Mouse (Mus musculus) embryonic facial prominence, embryonic 10.5 days (tissue): ENCODE measurements around the gene Asah2. TPM values are rescaled to one million over a fixed set of nuclear protein-coding genes. Genes with fewer than 3 reads are reported as not detected.
"Not testable (repeated sequence)": the region's sequence is repeated elsewhere in the genome, so short reads cannot be mapped to it uniquely, and the experiment has no call there.

ENCODE experiments used
- DNase-seq: peaks from one replicate; pipeline ENCODE4 v3.0.0-alpha.2; 2017; ENCODE audit warnings: low spot score
- H3K27ac ChIP-seq: fragments of 300-500 bp; sonication (generic); replicated peaks from 2 replicates; pipeline ENCODE4 v1.5.1; 2016; ENCODE audit warnings: mild to moderate bottlenecking
- H3K27me3 ChIP-seq: fragments of 300-500 bp; sonication (generic); replicated peaks from 2 replicates; pipeline ENCODE4 v1.6.1; 2016; ENCODE audit warnings: low read depth, mild to moderate bottlenecking; ENCODE audit not compliant: poor library complexity, severe bottlenecking
- H3K36me3 ChIP-seq: fragments of 300-500 bp; sonication (generic); replicated peaks from 2 replicates; pipeline ENCODE4 v1.6.1; 2016; ENCODE audit warnings: mild to moderate bottlenecking, moderate library complexity
- H3K4me1 ChIP-seq: fragments of 300-500 bp; sonication (generic); 2 replicates; pipeline ENCODE4 v1.6.1; 2016
- H3K4me3 ChIP-seq: fragments of 300-500 bp; sonication (generic); 2 replicates; pipeline ENCODE4 v1.5.1; 2016; ENCODE audit warnings: mild to moderate bottlenecking, moderate library complexity
- H3K9me3 ChIP-seq: fragments of 300-500 bp; sonication (generic); 2 replicates; pipeline ENCODE4 v1.6.1; 2016; ENCODE audit warnings: mild to moderate bottlenecking
- WGBS: fragments of 180-500 bp; shearing (Covaris S2); methylation state at CpG from one replicate; pipeline ENCODE4 v1.1.7; 2016; 5-methylcytosine and 5-hydroxymethylcytosine counted together
- polyA plus RNA-seq: library from polyadenylated mRNA; unstranded; fragments of >200 nt; fragmentation: Nextera tagmentation; extraction: Ambion mirVana; gene quantifications from 2 replicates; pipeline ENCODE4 v1.2.1, GENCODE M21; 2016

Asah2 gene
- polyA plus RNA-seq = 0.43 and 0.55 TPM in 2 replicates

GRCm38 (mm10) chr19:32107771-32108306 lies at the start of gene Asah2:
Asah2 (minus strand) TSS chr19:32108211.
- H3K9me3 ChIP-seq = no peaks in the 10 kb centered on the region
- H3K4me3 ChIP-seq = peak within 1 kb of the TSS; percentile 80
- H3K36me3 ChIP-seq = no peaks in the 10 kb centered on the region
- DNase-seq = peak; percentile 86
- H3K27me3 ChIP-seq = peaks cover 11% of the 10 kb centered on the region
- peaks cover 20% of the 10 kb centered on the region for H3K4me1 ChIP-seq
- peak within 1 kb of the TSS; percentile 95 for H3K27ac ChIP-seq
- WGBS = under 1% methylated on average over 28 of the region's 28 CpGs

- peaks cover 20% of the 10 kb centered on the region for H3K36me3 ChIP-seq
- DNase-seq = no peak
- H3K27ac ChIP-seq = no peak overlapping the region
- H3K9me3 ChIP-seq = no peaks in the 10 kb centered on the region
- H3K4me1 ChIP-seq = no peaks in the 10 kb centered on the region
- no peaks in the 10 kb centered on the region for H3K27me3 ChIP-seq
- H3K4me3 ChIP-seq = no peak overlapping the region
- WGBS = 84% methylated on average over 6 of the region's 6 CpGs
Measured at GRCm38 (mm10) chr19:32157045-32157444, 49.0 kb upstream of the Asah2 start.

GRCm38 (mm10) chr19:32152529-32152928 lies 44.5 kb upstream of the Asah2 start:
- no peaks in the 10 kb centered on the region for H3K9me3 ChIP-seq
- no peaks in the 10 kb centered on the region for H3K36me3 ChIP-seq
- H3K27me3 ChIP-seq = no peaks in the 10 kb centered on the region
- no peaks in the 10 kb centered on the region for H3K4me1 ChIP-seq
- H3K27ac ChIP-seq = no peak overlapping the region
- 75% methylated on average over 6 of the region's 6 CpGs for WGBS
- H3K4me3 ChIP-seq = no peak overlapping the region
- DNase-seq = no peak

- no peak overlapping the region for H3K27ac ChIP-seq
- H3K36me3 ChIP-seq = no peaks in the 10 kb centered on the region
- H3K4me3 ChIP-seq = no peak overlapping the region
- H3K9me3 ChIP-seq = no peaks in the 10 kb centered on the region
- no peaks in the 10 kb centered on the region for H3K4me1 ChIP-seq
- DNase-seq = no peak
- 82% methylated on average over 5 of the region's 5 CpGs for WGBS
- no peaks in the 10 kb centered on the region for H3K27me3 ChIP-seq
Measured at GRCm38 (mm10) chr19:32148710-32149109, 40.7 kb upstream of the Asah2 start.

- Histone ChIP-seq H3K4me1 (peaks cover 4% of the 10 kb centered on the region; the same call in 1 of the 2 replicates), H3K36me3 (no peaks in the 10 kb centered on the region), H3K27ac (no peak overlapping the region), H3K4me3 (no peak overlapping the region), H3K27me3 (no peaks in the 10 kb centered on the region), H3K9me3 (no peaks in the 10 kb centered on the region)
- no peak for DNase-seq
- 84% methylated on average over 6 of the region's 6 CpGs for WGBS
Measured at GRCm38 (mm10) chr19:32142383-32142782, 34.4 kb upstream of the Asah2 start.

- Histone ChIP-seq H3K27me3 (no peaks in the 10 kb centered on the region), H3K9me3 (no peaks in the 10 kb centered on the region), H3K36me3 (no peaks in the 10 kb centered on the region), H3K4me1 (peaks cover 10% of the 10 kb centered on the region), H3K4me3 (no peak overlapping the region), H3K27ac (no peak overlapping the region)
- WGBS = 74% methylated on average over 14 of the region's 14 CpGs
- DNase-seq = no peak
Measured at GRCm38 (mm10) chr19:32138361-32139088, 30.5 kb upstream of the Asah2 start.

- Histone ChIP-seq H3K4me3 (no peak overlapping the region), H3K9me3 (no peaks in the 10 kb centered on the region), H3K36me3 (no peaks in the 10 kb centered on the region), H3K4me1 (peaks cover 10% of the 10 kb centered on the region), H3K27ac (no peak overlapping the region), H3K27me3 (no peaks in the 10 kb centered on the region)
- WGBS = 84% methylated on average over 5 of the region's 5 CpGs
- no peak for DNase-seq
Measured at GRCm38 (mm10) chr19:32137904-32138303, 29.9 kb upstream of the Asah2 start.

- 74% methylated on average over 4 of the region's 4 CpGs for WGBS
- no peak overlapping the region for H3K27ac ChIP-seq
- DNase-seq = peak; percentile 24
Measured at GRCm38 (mm10) chr19:32136888-32137625, 29.0 kb upstream of the Asah2 start.

GRCm38 (mm10) chr19:32131707-32132488 lies 23.9 kb upstream of the Asah2 start:
- not testable (repeated sequence) for H3K36me3 ChIP-seq, DNase-seq, H3K27ac ChIP-seq, H3K4me3 ChIP-seq, H3K9me3 ChIP-seq, H3K27me3 ChIP-seq
- 82% methylated on average over 17 of the region's 17 CpGs for WGBS
- peaks cover 20% of the 10 kb centered on the region for H3K4me1 ChIP-seq

More at GRCm38 (mm10) chr19:32136888-32137625, 29.0 kb upstream of the Asah2 start:
- H3K36me3 ChIP-seq = no peaks in the 10 kb centered on the region
- H3K9me3 ChIP-seq = no peaks in the 10 kb centered on the region
- H3K4me3 ChIP-seq = no peak overlapping the region
- H3K27me3 ChIP-seq = no peaks in the 10 kb centered on the region
- H3K4me1 ChIP-seq = peaks cover 10% of the 10 kb centered on the region

- DNase-seq = no peak
- Histone ChIP-seq H3K4me3 (no peak overlapping the region), H3K9me3 (no peaks in the 10 kb centered on the region), H3K27ac (no peak overlapping the region), H3K36me3 (peaks cover 10% of the 10 kb centered on the region), H3K27me3 (no peaks in the 10 kb centered on the region), H3K4me1 (peaks cover 16% of the 10 kb centered on the region)
- 92% methylated on average over 8 of the region's 8 CpGs for WGBS
Measured at GRCm38 (mm10) chr19:32129281-32129680, 21.3 kb upstream of the Asah2 start.

GRCm38 (mm10) chr19:32127180-32127850 lies 19.3 kb upstream of the Asah2 start:
- Histone ChIP-seq H3K4me1 (peaks cover 16% of the 10 kb centered on the region), H3K4me3 (no peak overlapping the region), H3K9me3 (no peaks in the 10 kb centered on the region), H3K27ac (no peak overlapping the region), H3K36me3 (peaks cover 10% of the 10 kb centered on the region), H3K27me3 (no peaks in the 10 kb centered on the region)
- no peak for DNase-seq
- 73% methylated on average over 10 of the region's 10 CpGs for WGBS

- DNase-seq = no peak
- no peak overlapping the region for H3K4me3 ChIP-seq
- H3K4me1 ChIP-seq = 0 out of 2 replicates have a peak, but pooled peaks cover 4% of the 10 kb centered on the region
- no peaks in the 10 kb centered on the region for H3K9me3 ChIP-seq
- H3K27me3 ChIP-seq = no peaks in the 10 kb centered on the region
- H3K36me3 ChIP-seq = peaks cover 9% of the 10 kb centered on the region
- no peak overlapping the region for H3K27ac ChIP-seq
- 95% methylated on average over 9 of the region's 9 CpGs for WGBS
Measured at GRCm38 (mm10) chr19:32124155-32124554, 16.1 kb upstream of the Asah2 start.
